Mouse (Mus musculus): ENCODE data around the gene Gnat1. TPM values are rescaled to one million over a fixed set of nuclear protein-coding genes. Genes with fewer than 3 reads are reported as not detected.

The Gnat1 gene
- polyA plus RNA-seq, 1 experiment from 2014 or later, result 5.8 TPM

DNA sequence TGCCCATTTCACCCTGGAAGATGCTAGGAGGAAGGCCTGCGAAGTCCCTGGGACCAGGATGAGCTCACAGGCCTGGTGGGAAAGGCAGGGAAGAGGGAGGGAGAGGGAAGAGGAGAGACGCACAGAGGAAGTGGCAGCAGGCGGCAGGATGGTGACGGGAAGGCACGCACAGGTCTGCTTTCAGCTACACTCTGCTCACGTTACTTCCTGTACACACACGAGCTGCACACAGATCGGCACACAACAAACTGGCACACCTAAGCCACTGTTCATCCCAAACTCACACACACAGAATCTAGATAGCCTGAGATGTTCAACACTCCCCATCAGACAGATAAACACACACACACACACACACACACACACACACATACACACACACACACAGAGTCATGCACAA, 10.9 kb upstream of the Gnat1 start:
- 49% methylated on average over 8 of the region's 8 CpGs for WGBS (ENCODE audit: insufficient replicate concordance)
- Histone ChIP-seq H3K36me3 (replicated peaks; ENCODE audit: insufficient read depth, low read length) (no peaks in the 10 kb centered on the region), H3K4me2 (ENCODE audit: low read depth, low read length) (no peak overlapping the region), H3K27me3 (ENCODE audit: insufficient read depth, low read length) (0 out of 2 replicates have a peak, but pooled peaks cover 6% of the 10 kb centered on the region), H3K27ac (ENCODE audit: low read depth) (no peak overlapping the region), H3K9ac (replicated peaks) (no peak overlapping the region), H3K9me3 (ENCODE audit: low read length) (no peaks in the 10 kb centered on the region), H3K4me3 (ENCODE audit: low read depth, low read length) (no peak overlapping the region), H3K4me1 (ENCODE audit: insufficient read depth) (peaks cover 5% of the 10 kb centered on the region)
- DNase-seq (no peak), ATAC-seq (no peak)
- TF ChIP-seq EP300 (IDR thresholded peaks at IDR 0.05; ENCODE audit: low read depth) (no peak), CTCF (IDR thresholded peaks at IDR 0.05; ENCODE audit: low read depth) (no peak)

DNA sequence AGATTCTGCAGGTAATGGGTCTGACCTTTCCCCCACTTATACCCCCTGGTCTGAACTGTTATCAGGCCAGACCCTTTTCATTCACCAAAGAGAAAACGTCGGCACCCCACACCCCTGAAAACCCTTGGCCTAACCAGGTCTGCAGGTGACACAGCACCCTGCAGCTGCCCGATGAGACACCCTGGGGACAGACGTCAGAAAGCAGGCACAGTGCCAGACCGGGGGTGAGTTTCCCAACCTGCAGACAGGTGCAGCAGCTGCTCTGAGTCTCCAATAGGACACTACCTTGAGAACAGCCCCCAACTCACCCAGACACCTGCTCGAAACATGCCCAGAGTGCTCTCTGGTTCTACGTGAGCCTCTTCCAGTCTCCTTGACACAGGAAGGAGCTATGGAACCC, 9.4 kb upstream of the Gnat1 start:
- Histone ChIP-seq H3K4me1 (ENCODE audit: insufficient read depth) (no peaks in the 10 kb centered on the region), H3K4me3 (ENCODE audit: low read depth, low read length) (no peak overlapping the region), H3K27ac (ENCODE audit: low read depth) (no peak overlapping the region), H3K27me3 (ENCODE audit: insufficient read depth, low read length) (peaks cover 6% of the 10 kb centered on the region; the same call in 1 of the 2 replicates), H3K9me3 (ENCODE audit: low read length) (no peaks in the 10 kb centered on the region), H3K36me3 (replicated peaks; ENCODE audit: insufficient read depth, low read length) (no peaks in the 10 kb centered on the region), H3K9ac (replicated peaks) (no peak overlapping the region), H3K4me2 (ENCODE audit: low read depth, low read length) (no peak overlapping the region)
- WGBS (ENCODE audit: insufficient replicate concordance), result 54% methylated on average over 7 of the region's 7 CpGs
- ATAC-seq, result peak; percentile 67
- no peak for TF ChIP-seq EP300 (IDR thresholded peaks at IDR 0.05; ENCODE audit: low read depth)
- DNase-seq, result peak; percentile 78

DNA sequence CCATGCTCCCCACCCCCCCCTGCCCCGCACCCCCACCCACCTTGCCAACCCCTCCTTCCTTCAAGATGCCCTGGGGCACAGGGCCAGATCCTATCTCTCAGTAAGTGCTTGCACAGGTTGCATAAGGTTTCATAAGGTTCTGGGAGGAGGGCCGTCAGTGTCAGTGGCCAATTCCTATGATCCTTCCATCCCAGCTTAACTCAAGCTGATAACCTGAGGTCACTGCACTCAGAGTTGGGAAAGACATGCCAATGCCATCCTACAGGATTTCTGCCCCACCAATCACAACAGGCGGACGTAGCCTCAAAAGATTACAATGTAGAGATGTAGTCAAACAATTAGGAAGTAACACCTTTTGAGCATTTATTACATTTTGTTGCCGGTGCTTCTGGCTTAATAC, 8.9 kb upstream of the Gnat1 start:
- no peak overlapping the region for H3K27ac ChIP-seq (ENCODE audit: low read depth)
- H3K9me3 ChIP-seq (ENCODE audit: low read length), result no peaks in the 10 kb centered on the region
- ATAC-seq (peak; percentile 22; the same call in 1 of the 2 replicates), DNase-seq (no peak)
- no peaks in the 10 kb centered on the region for H3K4me1 ChIP-seq (ENCODE audit: insufficient read depth)
- H3K36me3 ChIP-seq (replicated peaks; ENCODE audit: insufficient read depth, low read length), result no peaks in the 10 kb centered on the region
- no peak overlapping the region for H3K9ac ChIP-seq (replicated peaks)
- no peak overlapping the region for H3K4me2 ChIP-seq (ENCODE audit: low read depth, low read length)
- peaks cover 6% of the 10 kb centered on the region; the same call in 1 of the 2 replicates for H3K27me3 ChIP-seq (ENCODE audit: insufficient read depth, low read length)
- WGBS (ENCODE audit: insufficient replicate concordance), result 81% methylated on average over 5 of the region's 5 CpGs
- no peak overlapping the region for H3K4me3 ChIP-seq (ENCODE audit: low read depth, low read length)
- TF ChIP-seq EP300 (IDR thresholded peaks at IDR 0.05; ENCODE audit: low read depth) (no peak), CTCF (IDR thresholded peaks at IDR 0.05; ENCODE audit: low read depth) (no peak)

- 37% methylated on average over 17 of the region's 17 CpGs for WGBS (ENCODE audit: insufficient replicate concordance)
- Histone ChIP-seq H3K36me3 (replicated peaks; ENCODE audit: insufficient read depth, low read length) (no peaks in the 10 kb centered on the region), H3K4me1 (ENCODE audit: insufficient read depth) (no peaks in the 10 kb centered on the region), H3K4me2 (ENCODE audit: low read depth, low read length) (no peak overlapping the region), H3K9me3 (ENCODE audit: low read length) (no peaks in the 10 kb centered on the region), H3K4me3 (ENCODE audit: low read depth, low read length) (no peak overlapping the region), H3K27ac (ENCODE audit: low read depth) (no peak overlapping the region), H3K27me3 (ENCODE audit: insufficient read depth, low read length) (peaks cover 6% of the 10 kb centered on the region; the same call in 1 of the 2 replicates), H3K9ac (replicated peaks) (no peak overlapping the region)
- ATAC-seq (peak; percentile 43; the same call in 1 of the 2 replicates), DNase-seq (peak; percentile 59)
- no peak for TF ChIP-seq EP300 (IDR thresholded peaks at IDR 0.05; ENCODE audit: low read depth)
- peak; percentile 79 for TF ChIP-seq CTCF (IDR thresholded peaks at IDR 0.05; ENCODE audit: low read depth)
Observed at GRCm38 (mm10) chr9:107685231-107685981, 5.9 kb upstream of the Gnat1 start.

DNA sequence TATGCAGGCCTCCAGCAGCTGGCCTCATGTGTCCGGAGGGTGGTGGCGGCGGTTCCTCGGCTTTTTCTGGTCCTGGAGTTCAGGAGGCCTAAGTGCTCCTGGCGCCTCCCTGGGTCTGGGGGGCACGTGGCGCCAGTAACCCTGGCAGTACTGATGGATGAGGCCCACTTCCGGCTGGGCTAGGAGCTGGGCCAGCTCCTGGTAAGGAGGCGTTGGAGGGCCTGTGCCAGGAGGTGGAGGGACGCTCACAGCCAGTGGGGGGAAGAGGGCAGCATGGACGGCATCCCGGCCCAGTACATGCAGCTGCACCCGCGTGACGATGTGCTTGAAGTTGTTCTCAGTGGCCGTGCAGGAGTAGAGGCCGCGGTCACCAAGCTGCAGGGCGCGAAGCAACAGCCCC, 2.9 kb upstream of the Gnat1 start:
- H3K27ac ChIP-seq (ENCODE audit: low read depth), result no peak overlapping the region
- no peak overlapping the region for H3K9ac ChIP-seq (replicated peaks)
- H3K4me2 ChIP-seq (ENCODE audit: low read depth, low read length), result no peak overlapping the region
- no peaks in the 10 kb centered on the region for H3K36me3 ChIP-seq (replicated peaks; ENCODE audit: insufficient read depth, low read length)
- no peaks in the 10 kb centered on the region for H3K4me1 ChIP-seq (ENCODE audit: insufficient read depth)
- no peak overlapping the region for H3K4me3 ChIP-seq (ENCODE audit: low read depth, low read length)
- peaks cover 3% of the 10 kb centered on the region for H3K27me3 ChIP-seq (ENCODE audit: insufficient read depth, low read length)
- TF ChIP-seq EP300 (IDR thresholded peaks at IDR 0.05; ENCODE audit: low read depth), result no peak
- no peak for TF ChIP-seq CTCF (IDR thresholded peaks at IDR 0.05; ENCODE audit: low read depth)
- no peaks in the 10 kb centered on the region for H3K9me3 ChIP-seq (ENCODE audit: low read length)
- ATAC-seq (no peak), DNase-seq (no peak)
- WGBS (ENCODE audit: insufficient replicate concordance), result 81% methylated on average over 20 of the region's 20 CpGs

DNA sequence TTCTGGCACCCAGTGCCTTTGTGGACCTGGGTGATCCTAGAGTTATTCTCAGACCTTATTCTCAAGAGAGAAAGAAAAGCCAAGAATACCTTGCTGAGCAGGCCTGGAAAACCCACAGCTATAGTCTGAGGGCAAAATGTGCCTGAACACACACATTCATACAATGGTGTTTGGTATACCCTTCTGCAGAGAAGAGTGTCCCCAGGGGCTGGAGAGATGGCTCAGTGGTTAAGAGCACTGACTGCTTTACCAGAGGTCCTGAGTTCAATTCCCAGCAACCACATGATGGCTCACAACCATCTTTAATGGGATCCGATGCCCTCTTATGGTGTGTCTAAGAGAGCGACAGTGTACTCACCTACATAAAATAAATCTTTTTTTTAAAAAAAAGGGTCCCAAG, 651 bp downstream of the Gnat1 start:
- ATAC-seq (no peak), DNase-seq (no peak)
- no peaks in the 10 kb centered on the region for H3K36me3 ChIP-seq (replicated peaks; ENCODE audit: insufficient read depth, low read length)
- no peak for TF ChIP-seq EP300 (IDR thresholded peaks at IDR 0.05; ENCODE audit: low read depth)
- TF ChIP-seq CTCF (IDR thresholded peaks at IDR 0.05; ENCODE audit: low read depth), result no peak
- peaks cover 13% of the 10 kb centered on the region for H3K4me1 ChIP-seq (ENCODE audit: insufficient read depth)
- WGBS (ENCODE audit: insufficient replicate concordance), result 86% methylated on average over 2 of the region's 2 CpGs
- no peak overlapping the region for H3K4me2 ChIP-seq (ENCODE audit: low read depth, low read length)
- no peak overlapping the region for H3K9ac ChIP-seq (replicated peaks)
- H3K4me3 ChIP-seq (ENCODE audit: low read depth, low read length), result no peak overlapping the region
- H3K27ac ChIP-seq (ENCODE audit: low read depth), result no peak overlapping the region
- no peaks in the 10 kb centered on the region for H3K9me3 ChIP-seq (ENCODE audit: low read length)
- H3K27me3 ChIP-seq (ENCODE audit: insufficient read depth, low read length), result peaks cover 31% of the 10 kb centered on the region

Measured in liver, postnatal 0 days (tissue).